Mouse (Mus musculus) heart, embryonic 11.5 days (tissue): ENCODE measurements around the gene Alcam. TPM values are rescaled to one million over a fixed set of nuclear protein-coding genes. Genes with fewer than 3 reads are reported as not detected.

ENCODE experiments used
- ATAC-seq: fragments of 200-750 bp; cut with Nextera tagmentation; replicated peaks from 2 replicates; pipeline ENCODE4 v1.8.0; 2017; ENCODE audit warnings: moderate library complexity; ENCODE audit not compliant: insufficient number of reproducible peaks, low FRiP score, low TSS enrichment
- H3K27ac ChIP-seq: fragments of 300-500 bp; sonication (generic); 2 replicates; pipeline ENCODE4 v1.5.1; 2014; ENCODE audit warnings: mild to moderate bottlenecking, low read depth, low read length
- H3K27me3 ChIP-seq: fragments of 300-500 bp; sonication (generic); 2 replicates; pipeline ENCODE4 v1.6.1; 2014; ENCODE audit warnings: mild to moderate bottlenecking, low read length, mixed read lengths; ENCODE audit not compliant: control insufficient read depth, insufficient read depth
- H3K36me3 ChIP-seq: fragments of 300-500 bp; sonication (generic); 2 replicates; pipeline ENCODE4 v1.6.1; 2014; ENCODE audit warnings: mild to moderate bottlenecking, low read length, moderate library complexity, mixed read lengths; ENCODE audit not compliant: control insufficient read depth, insufficient read depth
- H3K4me1 ChIP-seq: fragments of 300-500 bp; sonication (generic); 2 replicates; pipeline ENCODE4 v1.6.1; 2014; ENCODE audit warnings: low read length; ENCODE audit not compliant: control insufficient read depth, insufficient read depth
- H3K4me2 ChIP-seq: fragments of 300-500 bp; sonication (generic); 2 replicates; pipeline ENCODE4 v1.6.1; 2014; ENCODE audit warnings: mild to moderate bottlenecking, moderate library complexity
- H3K4me3 ChIP-seq: fragments of 300-500 bp; sonication (generic); 2 replicates; pipeline ENCODE4 v1.5.1; 2014; ENCODE audit warnings: low read depth, low read length
- H3K9ac ChIP-seq: fragments of 300-500 bp; sonication (generic); 2 replicates; pipeline ENCODE4 v1.6.1; 2014; ENCODE audit warnings: mild to moderate bottlenecking, low read depth, low read length, moderate library complexity
- H3K9me3 ChIP-seq: fragments of 300-500 bp; sonication (generic); replicated peaks from 2 replicates; pipeline ENCODE4 v1.6.1; 2016; ENCODE audit warnings: low read length; ENCODE audit not compliant: control insufficient read depth
- WGBS: fragments of 180-500 bp; shearing (Covaris S2); extraction: QIAGEN DNeasy Blood & Tissue Kit; methylation state at CpG from one replicate; pipeline ENCODE4 v1.1.7; 2014; ENCODE audit not compliant: insufficient replicate concordance; 5-methylcytosine and 5-hydroxymethylcytosine counted together
- polyA plus RNA-seq: library from polyadenylated mRNA; unstranded; fragments of >200 nt; fragmentation: Nextera tagmentation; extraction: Ambion mirVana; gene quantifications from 2 replicates; pipeline ENCODE4 v1.2.1, GENCODE M21; 2014

The Alcam gene
- polyA plus RNA-seq, 1 experiment from 2014 or later = 42.3 TPM

- Histone ChIP-seq H3K9me3 (no peaks in the 10 kb centered on the region), H3K36me3 (no peaks in the 10 kb centered on the region), H3K27me3 (no peaks in the 10 kb centered on the region), H3K9ac (no peak overlapping the region), H3K4me2 (no peak overlapping the region), H3K27ac (no peak overlapping the region), H3K4me3 (no peak overlapping the region), H3K4me1 (no peaks in the 10 kb centered on the region)
- ATAC-seq = no peak
- 92% methylated on average over 5 of the region's 5 CpGs for WGBS
These were observed 85.4 kb downstream of the Alcam start for GRCm38 (mm10) chr16:52368521-52368920.

- 84% methylated on average over 4 of the region's 4 CpGs for WGBS
- Histone ChIP-seq H3K27me3 (no peaks in the 10 kb centered on the region), H3K4me1 (no peaks in the 10 kb centered on the region), H3K9ac (no peak overlapping the region), H3K4me3 (no peak overlapping the region), H3K4me2 (no peak overlapping the region), H3K9me3 (no peaks in the 10 kb centered on the region), H3K27ac (no peak overlapping the region), H3K36me3 (no peaks in the 10 kb centered on the region)
- ATAC-seq = no peak
These were observed 87.0 kb downstream of the Alcam start for GRCm38 (mm10) chr16:52366915-52367314.

GRCm38 (mm10) chr16:52363944-52364511 is 89.8 kb downstream of the Alcam start:
- Histone ChIP-seq H3K27ac (no peak overlapping the region), H3K36me3 (no peaks in the 10 kb centered on the region), H3K4me3 (no peak overlapping the region), H3K4me2 (no peak overlapping the region), H3K9ac (no peak overlapping the region), H3K27me3 (no peaks in the 10 kb centered on the region), H3K4me1 (0 out of 2 replicates have a peak, but pooled peaks cover 2% of the 10 kb centered on the region), H3K9me3 (no peaks in the 10 kb centered on the region)
- ATAC-seq = no peak
- 86% methylated on average over 4 of the region's 4 CpGs for WGBS

GRCm38 (mm10) chr16:52343467-52344033 is 110.3 kb downstream of the Alcam start:
- Histone ChIP-seq H3K27me3 (no peaks in the 10 kb centered on the region), H3K9me3 (no peaks in the 10 kb centered on the region), H3K27ac (no peak overlapping the region), H3K4me2 (peak overlapping the region; percentile 27; the same call in 1 of the 2 replicates), H3K4me3 (no peak overlapping the region), H3K36me3 (no peaks in the 10 kb centered on the region), H3K9ac (no peak overlapping the region), H3K4me1 (peaks cover 2% of the 10 kb centered on the region; the same call in 1 of the 2 replicates)
- ATAC-seq = no peak
- WGBS = 29% methylated on average over 2 of the region's 2 CpGs

- no peak for ATAC-seq
- Histone ChIP-seq H3K4me2 (peak overlapping the region; percentile 27; the same call in 1 of the 2 replicates), H3K9ac (no peak overlapping the region), H3K9me3 (no peaks in the 10 kb centered on the region), H3K36me3 (no peaks in the 10 kb centered on the region), H3K4me1 (peaks cover 2% of the 10 kb centered on the region; the same call in 1 of the 2 replicates), H3K4me3 (no peak overlapping the region), H3K27me3 (no peaks in the 10 kb centered on the region), H3K27ac (no peak overlapping the region)
- WGBS = 43% methylated on average over 8 of the region's 8 CpGs
These were observed 111.0 kb downstream of the Alcam start for GRCm38 (mm10) chr16:52342694-52343466.

- H3K4me1 ChIP-seq = peaks cover 5% of the 10 kb centered on the region; the same call in 1 of the 2 replicates
- H3K4me2 ChIP-seq = no peak overlapping the region
- no peak overlapping the region for H3K27ac ChIP-seq
- no peaks in the 10 kb centered on the region for H3K36me3 ChIP-seq
- H3K4me3 ChIP-seq = no peak overlapping the region
- no peak for ATAC-seq
- H3K9ac ChIP-seq = no peak overlapping the region
- no peaks in the 10 kb centered on the region for H3K27me3 ChIP-seq
- H3K9me3 ChIP-seq = no peaks in the 10 kb centered on the region
- 34% methylated on average over 4 of the region's 4 CpGs for WGBS
These were observed 119.8 kb downstream of the Alcam start for GRCm38 (mm10) chr16:52334084-52334483.

GRCm38 (mm10) chr16:52333631-52334030 is 120.2 kb downstream of the Alcam start:
- no peak for ATAC-seq
- Histone ChIP-seq H3K4me1 (peaks cover 5% of the 10 kb centered on the region; the same call in 1 of the 2 replicates), H3K9ac (no peak overlapping the region), H3K4me3 (no peak overlapping the region), H3K27ac (no peak overlapping the region), H3K27me3 (no peaks in the 10 kb centered on the region), H3K4me2 (no peak overlapping the region), H3K36me3 (no peaks in the 10 kb centered on the region), H3K9me3 (no peaks in the 10 kb centered on the region)
- 72% methylated on average over 5 of the region's 5 CpGs for WGBS

- no peak overlapping the region for H3K4me3 ChIP-seq
- no peaks in the 10 kb centered on the region for H3K9me3 ChIP-seq
- WGBS = 77% methylated on average over 3 of the region's 3 CpGs
- no peaks in the 10 kb centered on the region for H3K27me3 ChIP-seq
- no peaks in the 10 kb centered on the region for H3K36me3 ChIP-seq
- no peak overlapping the region for H3K27ac ChIP-seq
- ATAC-seq = no peak
- H3K4me2 ChIP-seq = no peak overlapping the region
- H3K9ac ChIP-seq = no peak overlapping the region
- peaks cover 5% of the 10 kb centered on the region; the same call in 1 of the 2 replicates for H3K4me1 ChIP-seq
These were observed 122.5 kb downstream of the Alcam start for GRCm38 (mm10) chr16:52331341-52331830.
